Mouse (Mus musculus) liver, postnatal 0 days (tissue): ENCODE data around the gene Frmd5. TPM values are rescaled to one million over a fixed set of nuclear protein-coding genes. Genes with fewer than 3 reads are reported as not detected.

Experiments
- ATAC-seq: fragments of 200-750 bp; cut with Nextera tagmentation; 2 replicates; pipeline ENCODE4 v1.8.0; 2017; ENCODE audit warnings: mild to moderate bottlenecking, moderate library complexity
- DNase-seq: peaks from one replicate; pipeline ENCODE4 v3.0.0-alpha.2; 2016
- H3K27ac ChIP-seq: fragments of 300-500 bp; sonication (generic); 2 replicates; pipeline ENCODE4 v1.5.1; 2014; ENCODE audit warnings: antibody characterized with exemption, moderate library complexity, mild to moderate bottlenecking, low read depth
- H3K27me3 ChIP-seq: fragments of 300-500 bp; sonication (generic); 2 replicates; pipeline ENCODE4 v1.6.1; 2014; ENCODE audit warnings: low read length, control low read depth, mixed read lengths; ENCODE audit not compliant: insufficient read depth
- H3K36me3 ChIP-seq: fragments of 300-500 bp; sonication (generic); replicated peaks from 2 replicates; pipeline ENCODE4 v1.6.1; 2014; ENCODE audit warnings: mild to moderate bottlenecking, control low read depth, low read length, moderate library complexity, mixed read lengths; ENCODE audit not compliant: insufficient read depth
- H3K4me1 ChIP-seq: fragments of 300-500 bp; sonication (generic); 2 replicates; pipeline ENCODE4 v1.6.1; 2014; ENCODE audit warnings: antibody characterized with exemption, mild to moderate bottlenecking, control low read depth; ENCODE audit not compliant: insufficient read depth
- H3K4me2 ChIP-seq: fragments of 300-500 bp; sonication (generic); 2 replicates; pipeline ENCODE4 v1.6.1; 2014; ENCODE audit warnings: low read depth, mild to moderate bottlenecking, low read length, moderate library complexity, mixed read lengths
- H3K4me3 ChIP-seq: fragments of 300-500 bp; sonication (generic); 2 replicates; pipeline ENCODE4 v1.5.1; 2014; ENCODE audit warnings: low read depth, low read length
- H3K9ac ChIP-seq: fragments of 300-500 bp; sonication (generic); replicated peaks from 2 replicates; pipeline ENCODE4 v1.6.1; 2014; ENCODE audit warnings: mild to moderate bottlenecking, moderate library complexity
- H3K9me3 ChIP-seq: fragments of 300-500 bp; sonication (generic); 2 replicates; pipeline ENCODE4 v1.6.1; 2016; ENCODE audit warnings: mild to moderate bottlenecking, control low read depth, low read length, mixed read lengths
- CTCF ChIP-seq: sonication (generic); IDR thresholded peaks from 2 replicates; pipeline ENCODE4 v1.5.1; 2016; ENCODE audit warnings: antibody characterized with exemption, low read depth
- EP300 ChIP-seq: IDR thresholded peaks from 2 replicates; pipeline ENCODE4 v1.6.1; 2016; ENCODE audit warnings: antibody characterized with exemption, low read depth, mild to moderate bottlenecking
- WGBS: fragments of 180-500 bp; shearing (Covaris S2); extraction: QIAGEN DNeasy Blood & Tissue Kit; methylation state at CpG from one replicate; pipeline ENCODE4 v1.1.7; 2014; ENCODE audit not compliant: insufficient replicate concordance; 5-methylcytosine and 5-hydroxymethylcytosine counted together
- polyA plus RNA-seq: library from polyadenylated mRNA; unstranded; fragments of >200 nt; fragmentation: Nextera tagmentation; extraction: Ambion mirVana; gene quantifications from 2 replicates; pipeline ENCODE4 v1.2.1, GENCODE M21; 2015

Frmd5 gene
- polyA plus RNA-seq, 1 experiment from 2014 or later: 0.18 TPM

GRCm38 (mm10) chr2:121602397-121602796, 204.5 kb downstream of the Frmd5 start:
- TF ChIP-seq EP300: no peak
- H3K27ac ChIP-seq: no peak overlapping the region
- no peaks in the 10 kb centered on the region for H3K27me3 ChIP-seq
- ATAC-seq (no peak), DNase-seq (no peak)
- H3K9me3 ChIP-seq: no peaks in the 10 kb centered on the region
- no peak overlapping the region for H3K4me3 ChIP-seq
- H3K9ac ChIP-seq: no peak overlapping the region
- 68% methylated on average over 4 of the region's 4 CpGs for WGBS
- H3K4me1 ChIP-seq: no peaks in the 10 kb centered on the region; the same call in 1 of the 2 replicates
- H3K4me2 ChIP-seq: no peak overlapping the region
- no peaks in the 10 kb centered on the region for H3K36me3 ChIP-seq

- no peaks in the 10 kb centered on the region; the same call in 1 of the 2 replicates for H3K4me1 ChIP-seq
- no peak overlapping the region for H3K9ac ChIP-seq
- DNase-seq (no peak), ATAC-seq (no peak)
- no peak overlapping the region for H3K4me2 ChIP-seq
- 56% methylated on average over 7 of the region's 7 CpGs for WGBS
- no peak overlapping the region for H3K4me3 ChIP-seq
- TF ChIP-seq EP300 (no peak), CTCF (no peak)
- H3K9me3 ChIP-seq: no peaks in the 10 kb centered on the region
- no peaks in the 10 kb centered on the region for H3K36me3 ChIP-seq
- H3K27ac ChIP-seq: no peak overlapping the region
- no peaks in the 10 kb centered on the region for H3K27me3 ChIP-seq
Observed at GRCm38 (mm10) chr2:121601543-121601942, 205.3 kb downstream of the Frmd5 start.

- no peak for DNase-seq
- Histone ChIP-seq H3K4me1 (no peaks in the 10 kb centered on the region; the same call in 1 of the 2 replicates), H3K27ac (no peak overlapping the region), H3K27me3 (no peaks in the 10 kb centered on the region), H3K36me3 (no peaks in the 10 kb centered on the region), H3K4me2 (no peak overlapping the region), H3K9me3 (no peaks in the 10 kb centered on the region), H3K4me3 (no peak overlapping the region), H3K9ac (no peak overlapping the region)
- 80% methylated on average over 8 of the region's 8 CpGs for WGBS
- ATAC-seq: no peak
- TF ChIP-seq CTCF: no peak
- no peak for TF ChIP-seq EP300
Observed at GRCm38 (mm10) chr2:121600736-121601135, 206.2 kb downstream of the Frmd5 start.

- TF ChIP-seq CTCF (no peak), EP300 (no peak)
- no peak overlapping the region for H3K27ac ChIP-seq
- H3K4me1 ChIP-seq: peaks cover 10% of the 10 kb centered on the region; the same call in 1 of the 2 replicates
- H3K4me3 ChIP-seq: no peak overlapping the region
- H3K27me3 ChIP-seq: no peaks in the 10 kb centered on the region
- no peak overlapping the region for H3K9ac ChIP-seq
- no peak for ATAC-seq
- no peak for DNase-seq
- H3K4me2 ChIP-seq: no peak overlapping the region
- H3K9me3 ChIP-seq: no peaks in the 10 kb centered on the region
- WGBS: 50% methylated on average over 7 of the region's 7 CpGs
- no peaks in the 10 kb centered on the region for H3K36me3 ChIP-seq
Observed at GRCm38 (mm10) chr2:121598249-121598648, 208.6 kb downstream of the Frmd5 start.

- no peak overlapping the region for H3K4me3 ChIP-seq
- peaks cover 10% of the 10 kb centered on the region; the same call in 1 of the 2 replicates for H3K4me1 ChIP-seq
- no peaks in the 10 kb centered on the region for H3K27me3 ChIP-seq
- no peak overlapping the region for H3K27ac ChIP-seq
- no peaks in the 10 kb centered on the region for H3K9me3 ChIP-seq
- H3K36me3 ChIP-seq: no peaks in the 10 kb centered on the region
- H3K4me2 ChIP-seq: no peak overlapping the region
- ATAC-seq: no peak
- TF ChIP-seq EP300 (no peak), CTCF (0 out of 2 replicates have a peak, but pooled peaks have one; percentile 14)
- DNase-seq: no peak
- no peak overlapping the region for H3K9ac ChIP-seq
- 63% methylated on average over 2 of the region's 2 CpGs for WGBS
Observed at GRCm38 (mm10) chr2:121596621-121597020, 210.3 kb downstream of the Frmd5 start.

- Histone ChIP-seq H3K4me3 (no peak overlapping the region), H3K27me3 (no peaks in the 10 kb centered on the region), H3K36me3 (no peaks in the 10 kb centered on the region), H3K27ac (no peak overlapping the region; the same call in 1 of the 2 replicates), H3K9ac (no peak overlapping the region), H3K4me1 (peaks cover 10% of the 10 kb centered on the region; the same call in 1 of the 2 replicates), H3K4me2 (peak overlapping the region; percentile 32; the same call in 1 of the 2 replicates), H3K9me3 (no peaks in the 10 kb centered on the region)
- no peak for TF ChIP-seq CTCF
- peak; percentile 90 for TF ChIP-seq EP300
- peak; percentile 55; the same call in 1 of the 2 replicates for ATAC-seq
- no peak for DNase-seq
- WGBS: 16% methylated on average over 8 of the region's 8 CpGs
Observed at GRCm38 (mm10) chr2:121594660-121595291, 212.1 kb downstream of the Frmd5 start.
